Mouse (Mus musculus) c-Kit-positive CD71-positive TER-119-positive erythroid progenitor cells, embryonic 14.5 days (primary cell): ENCODE measurements at regions not wholly inside any gene's neighbourhood (a gene's known extent, or its start where the extent isn't known, plus 50 kb on each side); places are given as distances from the start of the nearest gene placed in this dataset.

Experiments
- DNase-seq: peaks from one replicate; pipeline ENCODE4 v3.0.0-alpha.2; 2013; ENCODE audit warnings: low spot score

DNA sequence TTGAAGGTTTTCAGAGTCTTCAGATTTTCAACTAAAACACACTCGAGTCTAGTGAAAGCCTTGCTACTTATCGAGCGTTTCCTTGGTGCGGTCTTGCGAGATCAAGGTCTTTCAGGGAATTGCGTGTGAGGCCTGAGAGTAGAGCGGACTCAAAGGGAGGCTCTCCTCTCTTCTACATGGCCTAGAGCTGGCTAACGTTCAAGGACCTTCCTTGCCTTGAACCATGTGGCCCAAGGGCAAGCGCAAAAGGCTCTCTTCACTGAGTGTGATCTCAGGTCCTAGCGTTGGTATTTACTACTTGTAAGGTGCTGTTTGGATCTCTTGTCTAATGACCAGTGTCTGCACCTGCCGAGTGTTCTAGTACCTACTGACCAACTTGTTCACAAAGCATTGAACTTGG, 324.4 kb downstream of the Gm45692 start:
- DNase-seq = no peak

GRCm38 (mm10) chr8:26445991-26446390, 326.7 kb downstream of the Gm45692 start:
- DNase-seq = no peak

DNA sequence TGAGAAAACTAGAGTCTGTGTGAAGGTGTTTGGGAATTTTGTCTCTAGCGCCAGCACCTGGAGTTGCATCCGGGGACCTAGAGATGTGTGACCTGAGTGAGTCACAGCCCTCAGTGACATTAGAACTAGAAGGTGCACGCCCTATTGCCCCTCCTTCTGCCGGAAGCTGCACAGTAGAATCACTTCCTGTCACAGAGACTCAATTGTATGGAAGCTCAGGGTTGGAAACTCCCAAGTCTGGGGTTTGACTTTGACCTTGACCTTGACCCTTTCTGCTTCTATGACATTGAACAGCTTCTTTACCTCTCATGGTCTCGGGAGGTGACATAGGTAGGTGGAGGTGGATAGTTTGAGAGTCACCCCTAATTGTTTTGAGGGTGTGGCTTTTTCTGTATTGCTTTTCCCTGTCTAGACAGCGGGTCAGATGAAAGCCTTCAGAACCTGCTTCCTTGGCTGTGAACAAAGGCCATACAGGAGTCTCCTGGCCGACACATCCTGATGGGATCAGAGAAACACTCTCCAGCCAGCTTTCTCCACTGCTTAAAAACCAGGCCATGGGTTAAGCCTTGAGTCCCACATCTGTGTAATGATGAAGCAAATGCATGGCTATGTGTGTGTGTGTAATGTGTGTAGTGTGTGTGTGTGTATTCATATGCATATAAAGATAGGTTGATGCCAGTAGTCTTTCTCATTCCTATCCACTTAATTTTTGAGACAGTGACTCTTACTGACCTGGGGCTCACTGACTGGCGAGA, 328.7 kb downstream of the Gm45692 start:
- no peak for DNase-seq

DNA sequence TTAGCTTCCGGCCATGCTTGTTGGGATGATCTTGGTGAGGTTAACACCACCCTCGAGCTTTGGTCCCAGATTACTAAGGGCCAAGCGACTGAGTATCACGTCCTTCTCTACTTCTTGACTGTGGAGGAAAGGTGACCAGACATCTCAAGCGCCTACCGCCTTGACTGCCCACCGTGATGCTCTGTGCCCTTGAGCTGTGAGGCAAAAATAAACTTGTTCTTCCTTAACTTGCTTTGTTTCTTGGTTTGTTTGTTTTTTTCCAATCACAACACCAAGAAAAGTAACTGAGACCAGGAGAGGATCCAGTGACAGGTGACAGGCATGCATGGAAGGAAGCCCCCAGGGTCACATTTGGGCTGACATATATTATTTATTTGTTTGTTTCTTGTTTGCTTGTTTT, 330.0 kb downstream of the Gm45692 start:
- DNase-seq = no peak

- no peak for DNase-seq
Measured at GRCm38 (mm10) chr8:26450543-26450942, 331.2 kb downstream of the Gm45692 start.

- no peak for DNase-seq
Measured at GRCm38 (mm10) chr8:26452976-26453573, 333.7 kb downstream of the Gm45692 start.

GRCm38 (mm10) chr8:26465346-26465745, 346.0 kb downstream of the Gm45692 start:
- no peak for DNase-seq

DNA sequence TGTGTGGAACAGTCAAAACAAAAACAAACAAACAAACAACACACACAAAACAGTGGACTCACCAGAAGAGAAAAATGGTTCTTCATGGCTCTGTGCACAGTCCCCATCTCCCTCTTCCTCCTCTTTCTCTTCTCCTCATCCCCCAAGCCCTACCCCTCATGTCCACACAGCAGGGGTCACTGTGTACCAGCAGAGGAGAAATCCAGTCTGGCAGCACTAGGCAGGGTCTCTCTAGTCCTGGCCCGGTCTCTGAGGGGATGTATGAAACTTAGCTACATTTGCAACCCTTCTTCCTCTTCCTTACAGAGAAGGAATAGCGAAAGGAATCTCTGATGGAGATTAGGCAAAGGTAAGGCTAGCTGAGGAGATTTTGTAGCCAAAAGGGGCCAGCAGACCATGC, 349.1 kb downstream of the Gm45692 start:
- no peak for DNase-seq

DNA sequence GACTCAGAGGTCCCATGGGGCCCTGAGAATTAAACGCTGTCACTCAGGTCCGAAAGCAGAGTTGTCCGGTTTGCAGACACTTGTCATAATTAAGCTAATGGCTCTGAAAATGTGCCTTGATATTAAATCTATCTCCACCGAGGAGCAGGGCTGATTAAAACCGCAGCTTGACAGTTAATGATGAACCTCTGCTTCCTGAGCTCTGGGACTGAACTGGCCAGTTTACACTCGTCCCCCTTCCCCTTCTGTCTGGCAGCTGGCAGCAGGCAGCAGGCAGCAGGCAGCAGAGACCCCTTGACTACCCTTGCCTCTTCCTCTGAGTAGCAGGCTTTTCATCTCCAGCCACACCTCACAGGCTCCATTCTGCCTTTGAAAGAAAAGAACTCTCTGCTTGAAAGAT, 350.4 kb downstream of the Gm45692 start:
- DNase-seq = no peak

- no peak for DNase-seq
Measured at GRCm38 (mm10) chr8:26471811-26472550, 352.6 kb downstream of the Gm45692 start.

DNA sequence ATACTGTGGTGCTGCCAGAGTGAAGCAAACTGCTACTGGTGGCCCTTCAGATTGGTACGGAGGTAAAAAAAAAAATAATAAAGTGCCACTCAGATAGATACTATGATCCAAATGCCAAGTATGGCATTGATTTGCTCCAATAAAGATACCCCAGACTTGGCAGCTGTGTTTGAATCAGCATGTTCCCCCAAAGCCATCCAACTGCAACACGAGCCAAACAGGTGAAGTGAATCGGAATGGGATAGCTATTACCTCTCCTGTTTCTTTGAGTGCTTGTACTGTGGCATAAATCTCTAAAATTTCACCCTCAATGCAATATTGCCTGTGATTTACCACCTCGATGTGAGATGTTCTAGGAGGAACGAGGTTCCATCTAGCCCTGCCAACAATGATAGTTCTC, 365.4 kb downstream of the Gm45692 start:
- DNase-seq = no peak

DNA sequence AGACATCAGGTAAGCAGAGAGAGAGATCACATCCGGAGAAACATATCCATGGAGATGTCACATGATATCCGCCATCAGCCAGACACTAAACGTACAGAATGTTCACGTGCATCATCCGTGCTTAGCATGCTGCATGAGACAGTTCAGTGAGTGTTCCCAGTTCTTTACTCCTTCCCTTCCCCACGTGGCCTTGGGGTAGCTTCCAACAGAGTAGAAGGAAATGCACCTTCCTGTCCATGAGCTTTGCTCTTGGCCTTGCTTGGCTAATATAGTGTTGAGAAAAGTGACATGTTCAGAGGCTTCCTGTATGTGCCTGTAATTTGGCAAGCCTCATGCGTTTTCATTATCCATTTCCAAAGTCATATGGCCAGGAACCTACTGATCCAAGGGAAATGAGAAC, 368.5 kb downstream of the Gm45692 start:
- no peak for DNase-seq

DNA sequence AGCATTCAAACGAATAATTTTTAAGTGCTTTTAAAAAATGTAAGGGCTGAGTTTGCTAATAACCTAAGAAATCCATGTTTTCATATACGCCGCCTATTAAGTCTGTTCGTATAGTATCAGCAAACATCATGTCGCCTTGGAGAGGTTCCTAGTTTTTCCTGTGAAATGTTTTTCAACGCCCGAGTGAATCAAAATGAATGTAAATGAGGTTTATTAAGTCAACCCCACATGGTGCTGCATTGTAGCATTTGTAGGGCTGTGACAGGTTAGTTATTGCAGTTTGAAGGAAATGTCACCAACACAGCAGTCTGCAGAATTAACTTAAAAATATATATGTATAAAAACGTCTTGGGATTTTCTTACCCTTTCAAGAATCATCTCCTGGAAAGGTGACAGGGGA, 369.3 kb downstream of the Gm45692 start:
- DNase-seq = no peak

GRCm38 (mm10) chr8:26501196-26501813, 382.0 kb downstream of the Gm45692 start:
- no peak for DNase-seq

- no peak for DNase-seq
Measured at GRCm38 (mm10) chr8:26501814-26502572, 382.7 kb downstream of the Gm45692 start.

DNA sequence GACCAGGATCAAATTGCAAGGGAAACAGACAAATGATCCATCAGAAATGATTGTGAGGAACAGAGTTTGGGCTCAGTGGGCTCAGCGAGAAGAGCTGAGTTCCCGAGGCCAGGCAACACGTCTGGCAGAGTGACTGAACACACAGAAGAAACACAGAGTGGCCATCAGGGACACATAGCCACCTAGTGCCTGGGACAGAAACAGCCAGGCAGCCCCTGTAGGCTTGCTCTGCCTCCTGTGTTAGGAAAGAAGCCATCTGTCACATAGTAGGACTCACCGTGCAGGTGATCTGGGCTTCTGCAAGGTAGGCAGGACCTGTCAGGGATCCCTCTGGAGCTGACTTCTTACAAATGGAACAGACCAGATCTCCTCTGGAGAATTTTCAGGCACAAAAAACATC, 383.4 kb downstream of the Gm45692 start:
- no peak for DNase-seq

DNA sequence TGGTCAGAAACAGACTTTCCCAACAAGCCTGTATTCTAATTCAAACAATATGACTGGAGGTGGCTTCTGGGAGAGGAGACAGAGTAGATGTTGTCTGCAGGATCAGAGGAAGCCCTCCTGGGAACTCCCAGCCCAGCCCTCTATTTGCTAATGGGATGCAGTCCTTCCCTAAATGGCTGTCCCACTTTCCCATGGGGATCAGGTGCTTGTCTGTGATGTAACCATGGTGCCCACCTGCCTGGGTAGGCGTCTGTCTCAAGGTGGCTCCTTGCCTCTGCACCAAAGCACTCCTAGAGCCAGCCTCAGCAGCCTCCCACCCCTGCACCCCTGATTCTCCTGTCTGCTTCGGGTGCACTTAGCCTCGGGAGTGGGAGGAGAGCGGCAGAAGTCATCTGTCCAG, 384.6 kb downstream of the Gm45692 start:
- DNase-seq = no peak

- DNase-seq = no peak
Measured at GRCm38 (mm10) chr8:26504319-26505035, 385.1 kb downstream of the Gm45692 start.

- no peak for DNase-seq
Measured at GRCm38 (mm10) chr8:26507611-26508070, 388.3 kb downstream of the Gm45692 start.

GRCm38 (mm10) chr8:26509254-26509653, 389.9 kb downstream of the Gm45692 start:
- no peak for DNase-seq

- no peak for DNase-seq
Measured at GRCm38 (mm10) chr8:26513001-26513400, 393.7 kb downstream of the Gm45692 start.
